Mouse (Mus musculus) urinary bladder, postnatal 14 days (tissue): ENCODE measurements around the gene Carns1.
A peak's percentile ranks its signal among the peaks of the same experiment; 100 is the strongest.

ENCODE experiments used
- DNase-seq: peaks from one replicate; pipeline ENCODE4 v3.0.0; 2021; ENCODE audit warnings: low spot score

Carns1 gene

DNA sequence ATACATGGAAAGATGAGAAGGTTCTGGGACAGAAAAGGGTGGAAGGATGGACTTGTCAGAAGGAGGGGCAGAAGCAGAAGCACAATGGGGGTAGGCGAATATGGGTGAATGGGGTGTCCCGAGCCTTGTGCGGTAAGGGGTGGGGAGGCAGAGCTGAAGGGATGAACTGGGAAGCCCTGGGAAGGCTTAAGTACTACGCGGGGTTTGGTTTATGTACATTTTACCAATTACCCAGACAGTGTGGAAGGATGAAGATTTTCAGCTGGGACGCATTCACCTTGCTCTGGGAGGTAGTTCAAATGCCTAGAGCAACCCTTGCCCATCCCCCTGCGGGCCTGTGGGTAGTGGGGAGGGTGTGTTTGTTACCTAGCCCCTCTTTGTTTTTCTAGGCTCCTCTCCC, 26.9 kb upstream of the Carns1 start:
- no peak for DNase-seq

DNA sequence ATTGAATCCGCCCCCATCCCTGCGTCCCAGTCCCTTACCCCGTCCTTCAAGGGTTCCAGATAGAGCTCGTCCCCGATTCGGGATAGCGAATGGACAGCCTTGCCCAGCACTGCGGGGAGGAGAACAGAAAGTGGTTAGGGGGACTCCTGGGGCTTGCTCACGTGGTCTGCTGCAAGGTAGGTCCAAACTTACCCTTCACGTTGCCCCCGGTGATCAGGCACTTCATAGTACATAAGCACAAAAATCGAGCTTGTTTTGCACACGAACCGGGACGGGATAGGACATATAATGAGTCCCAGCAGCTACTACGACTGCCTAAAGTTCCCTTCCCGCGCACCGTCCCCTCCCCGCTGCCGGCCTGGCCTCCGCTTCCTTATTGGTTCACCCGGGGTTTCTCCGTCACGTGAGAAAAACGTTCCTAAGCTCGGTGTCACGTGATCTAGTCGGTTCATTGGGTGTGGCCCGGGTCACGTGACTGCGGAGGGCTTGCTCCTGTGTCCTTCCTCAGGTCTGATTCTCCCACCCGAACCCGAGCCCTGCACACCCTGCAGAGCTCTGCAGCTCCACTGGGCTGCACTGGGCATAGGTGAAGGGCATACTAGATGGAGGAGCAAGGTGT, 26.1 kb upstream of the Carns1 start, which contains the start of gene Rad9a:
Gene Rad9a (minus strand): TSS at position 372 of the 619 bp plus-strand sequence.
- peak; percentile 97 for DNase-seq

DNA sequence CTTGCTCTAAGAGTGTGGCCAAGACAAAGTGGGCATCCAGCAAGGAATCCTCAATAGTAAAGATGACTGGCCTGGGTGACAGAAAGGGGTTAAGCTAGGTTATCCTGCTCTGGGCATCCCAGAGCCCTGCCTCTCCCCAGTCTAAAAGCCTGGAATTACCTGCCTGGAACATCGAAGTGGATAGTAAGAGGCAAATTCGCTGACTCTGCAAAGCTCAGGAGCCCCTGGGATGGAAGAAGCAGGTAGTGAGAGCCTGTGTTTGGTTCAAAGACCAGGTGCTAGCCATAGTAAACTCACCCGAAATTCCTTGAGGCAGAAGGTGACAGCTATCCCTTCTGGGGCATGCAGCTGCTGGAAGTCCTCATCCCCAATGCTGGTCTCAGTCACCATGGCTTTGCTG, 21.9 kb upstream of the Carns1 start:
- DNase-seq = no peak

DNA sequence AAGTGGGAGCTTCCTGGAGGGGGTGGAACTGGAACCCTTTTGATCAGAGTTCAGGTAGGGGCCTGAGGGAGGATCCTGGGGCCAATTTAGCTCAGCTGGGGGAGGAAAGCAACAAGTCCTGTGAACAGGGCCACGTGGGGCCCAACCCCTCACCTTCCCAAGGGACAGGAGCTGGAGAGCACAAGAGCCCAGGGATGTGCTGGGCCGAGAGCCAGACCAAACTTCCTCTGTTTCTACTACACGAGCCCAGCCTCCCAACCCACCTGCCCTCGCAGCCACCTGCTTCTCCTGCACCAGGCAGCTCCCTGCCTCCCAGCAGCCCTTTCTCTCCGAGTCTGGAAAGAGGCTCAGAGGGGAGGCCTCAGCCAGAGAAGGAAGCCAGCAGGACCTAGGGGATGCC, 21.3 kb upstream of the Carns1 start:
- no peak for DNase-seq

DNA sequence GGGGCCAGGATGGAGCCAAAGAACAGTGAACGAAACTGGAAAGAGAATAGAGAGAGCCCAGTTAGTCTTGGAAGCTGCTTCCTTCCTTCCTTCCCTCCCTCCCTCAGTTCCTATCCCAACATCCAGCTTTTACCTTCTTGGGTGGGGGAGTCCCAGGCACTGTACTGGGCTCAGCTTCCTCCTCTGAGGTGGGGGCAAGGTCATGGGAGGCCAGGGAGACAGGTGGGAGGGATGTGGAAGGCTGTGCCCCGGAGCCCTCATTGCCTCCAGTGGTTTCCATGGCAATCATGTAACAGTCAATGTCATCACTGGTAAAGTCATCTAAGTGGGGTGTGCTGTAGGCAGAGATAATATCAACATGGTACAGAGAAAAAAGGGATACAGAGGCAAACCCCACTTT, 20.8 kb upstream of the Carns1 start:
- DNase-seq = no peak

DNA sequence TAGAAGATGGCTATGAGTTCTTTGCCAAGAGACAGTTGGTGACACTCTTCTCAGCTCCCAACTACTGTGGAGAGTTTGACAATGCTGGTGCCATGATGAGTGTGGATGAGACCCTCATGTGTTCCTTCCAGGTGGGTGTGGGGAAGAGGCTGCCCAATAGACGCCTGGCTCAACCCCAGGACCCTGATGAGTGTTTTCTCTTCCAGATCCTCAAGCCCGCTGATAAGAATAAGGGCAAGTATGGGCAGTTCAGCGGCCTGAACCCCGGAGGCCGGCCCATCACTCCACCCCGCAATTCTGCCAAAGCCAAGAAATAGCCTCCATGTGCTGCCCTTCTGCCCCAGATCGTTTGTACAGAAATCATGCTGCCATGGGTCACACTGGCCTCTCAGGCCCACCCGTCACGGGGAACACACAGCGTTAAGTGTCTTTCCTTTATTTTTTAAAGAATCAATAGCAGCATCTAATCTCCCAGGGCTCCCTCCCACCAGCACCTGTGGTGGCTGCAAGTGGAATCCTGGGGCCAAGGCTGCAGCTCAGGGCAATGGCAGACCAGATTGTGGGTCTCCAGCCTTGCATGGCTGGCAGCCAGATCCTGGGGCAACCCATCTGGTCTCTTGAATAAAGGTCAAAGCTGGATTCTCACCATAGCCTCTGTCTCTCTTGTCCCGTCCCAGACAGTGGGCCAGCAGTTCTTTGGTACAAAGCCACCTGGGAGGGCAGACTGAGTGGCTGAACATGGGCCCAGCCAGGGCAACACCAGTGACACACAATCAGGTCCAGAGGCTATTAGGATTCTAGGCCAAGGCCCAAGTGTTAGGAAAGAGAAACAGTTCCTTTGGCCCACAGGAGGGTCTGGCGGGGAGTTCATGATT, 19.7 kb upstream of the Carns1 start:
- no peak for DNase-seq

DNA sequence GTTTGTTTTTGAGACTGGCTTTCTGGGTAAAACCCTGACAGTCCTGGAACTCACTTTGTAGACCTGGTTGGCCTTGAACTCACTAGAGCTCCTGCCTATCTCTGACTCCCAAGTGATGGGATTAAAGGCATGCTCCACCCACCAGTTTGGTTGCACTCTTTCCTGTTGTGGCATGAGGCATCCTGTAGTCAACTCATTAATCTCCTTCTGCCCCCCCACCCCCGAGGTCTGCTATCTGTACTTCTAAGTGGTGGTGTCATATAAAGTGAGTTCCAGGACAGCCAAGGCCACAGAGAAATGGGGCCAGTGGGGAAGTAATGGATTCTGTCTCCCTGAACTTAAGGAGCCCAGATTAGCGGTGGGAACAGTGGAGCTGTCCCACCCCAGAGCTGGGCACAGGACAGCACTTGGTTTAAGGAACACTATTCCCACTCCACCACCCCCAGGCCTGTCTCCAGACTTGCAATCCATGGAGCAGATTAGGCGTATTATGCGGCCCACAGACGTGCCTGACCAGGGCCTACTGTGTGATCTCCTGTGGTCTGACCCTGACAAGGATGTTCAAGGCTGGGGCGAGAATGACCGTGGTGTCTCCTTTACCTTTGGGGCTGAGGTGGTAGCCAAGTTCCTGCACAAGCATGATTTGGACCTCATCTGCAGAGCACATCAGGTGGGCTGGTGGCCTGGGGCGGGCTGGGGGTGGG, 18.9 kb upstream of the Carns1 start:
- no peak for DNase-seq

DNA sequence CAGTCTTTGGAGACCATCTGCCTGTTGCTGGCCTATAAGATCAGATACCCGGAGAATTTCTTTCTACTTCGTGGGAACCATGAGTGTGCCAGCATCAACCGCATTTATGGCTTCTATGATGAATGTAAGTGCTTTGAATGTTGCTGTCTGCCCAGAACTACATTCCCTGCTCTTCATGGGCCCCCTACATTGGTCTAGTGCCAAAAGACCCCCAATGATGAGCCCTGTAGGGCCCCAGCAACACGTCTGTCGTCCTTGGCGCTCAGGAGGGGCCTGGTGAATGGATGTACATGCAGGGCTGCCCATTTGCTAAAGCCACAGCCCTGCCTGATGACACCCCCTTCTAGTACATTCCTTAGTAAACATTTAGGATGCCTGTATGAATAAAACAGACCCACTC, 17.9 kb upstream of the Carns1 start:
- DNase-seq = no peak

DNA sequence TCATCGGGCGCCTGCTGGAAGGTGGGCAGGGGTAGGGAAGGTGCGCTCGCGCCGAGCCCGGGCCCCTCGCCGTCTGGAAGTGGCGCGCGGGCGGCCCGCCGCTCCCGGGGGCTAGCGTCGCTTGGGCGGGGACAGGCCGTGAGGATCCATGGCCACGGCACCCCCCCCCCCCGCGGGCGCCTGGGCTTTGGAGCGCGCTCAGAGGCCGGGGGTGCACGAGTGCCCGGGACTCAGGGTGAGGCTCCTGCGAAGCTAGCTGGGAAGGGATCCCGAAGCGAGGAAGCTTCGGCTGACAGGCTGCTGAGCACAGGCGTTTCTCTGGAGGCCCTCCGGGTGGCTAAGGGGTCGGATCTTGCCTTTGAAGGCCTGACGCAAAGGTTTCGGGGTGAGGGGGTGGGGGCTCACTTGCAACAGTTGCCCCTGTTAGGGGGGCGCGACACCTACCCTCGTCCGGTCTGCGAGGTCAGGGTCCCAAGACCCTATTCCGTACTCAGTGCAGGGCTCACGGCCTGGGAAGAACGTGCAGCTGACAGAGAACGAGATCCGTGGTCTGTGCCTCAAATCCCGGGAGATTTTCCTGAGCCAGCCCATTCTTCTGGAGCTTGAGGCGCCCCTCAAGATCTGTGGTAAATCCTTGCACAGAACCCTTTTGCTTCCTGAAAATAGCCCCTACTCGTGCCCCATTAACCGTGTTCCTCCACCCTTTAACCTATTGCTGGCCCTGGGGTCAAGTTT, 17.1 kb upstream of the Carns1 start:
- no peak for DNase-seq

DNA sequence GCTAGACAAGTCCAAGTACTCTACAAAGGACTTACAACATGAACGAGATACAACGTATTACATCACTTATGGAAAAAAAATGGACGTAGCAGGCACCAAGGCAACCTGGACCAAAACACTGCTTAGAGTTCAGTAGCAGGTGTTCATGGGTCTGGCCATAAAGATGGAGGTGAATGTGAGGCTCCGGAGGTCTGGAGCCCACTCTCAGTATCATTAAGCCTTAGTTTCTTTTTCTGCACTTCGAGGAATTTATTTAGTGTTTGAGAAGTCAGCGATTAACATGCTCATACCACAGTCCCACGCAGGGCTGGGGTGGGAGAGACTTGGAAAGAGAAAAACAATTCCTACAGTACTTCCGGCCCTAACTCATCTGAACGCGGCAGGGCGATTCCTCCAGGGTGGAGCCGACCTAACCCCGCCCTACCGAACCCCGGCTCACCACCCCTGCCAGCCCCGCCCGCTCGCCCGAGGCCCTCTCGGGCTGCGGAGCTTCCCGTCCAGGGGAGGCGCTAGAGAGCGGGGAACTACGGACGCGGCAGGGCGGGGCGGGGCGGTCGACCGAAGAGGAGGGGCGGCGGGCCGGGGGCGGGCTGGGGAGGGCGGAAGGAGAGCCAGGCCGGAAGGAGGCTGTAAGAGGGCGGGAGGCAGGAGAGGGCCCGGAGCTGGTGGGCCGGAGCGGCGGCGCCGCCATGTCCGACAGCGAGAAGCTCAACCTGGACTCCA, 16.4 kb upstream of the Carns1 start, which contains the start of gene Ppp1ca:
Gene Ppp1ca (plus strand): TSS at position 538 of the 723 bp plus-strand sequence.
- DNase-seq = peak; percentile 98

DNA sequence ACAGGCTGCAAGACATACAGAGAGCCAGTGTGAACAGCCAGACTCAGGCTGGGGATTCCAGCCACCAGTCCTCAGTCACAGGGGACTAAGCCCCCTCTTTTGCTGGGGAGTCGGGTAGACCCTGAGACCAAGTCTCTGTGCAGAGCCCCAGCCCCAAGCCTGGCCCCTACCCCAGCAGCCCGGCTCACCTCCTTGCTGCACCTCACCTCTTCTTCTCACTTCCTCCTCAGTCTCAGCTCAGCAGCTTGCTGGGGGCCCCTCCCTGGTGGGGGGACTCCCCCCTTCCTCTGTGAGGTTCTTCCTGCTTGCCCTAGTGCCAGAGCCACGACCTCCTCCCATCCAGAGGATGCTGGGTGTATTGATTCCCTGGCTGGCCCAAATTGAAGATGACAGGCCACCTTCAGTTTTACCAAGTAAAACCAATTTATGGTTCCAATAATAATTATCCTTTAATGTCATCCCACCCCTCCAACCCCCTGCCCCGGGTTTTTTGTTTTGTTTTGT, 15.6 kb upstream of the Carns1 start, which contains the start of gene Tbc1d10c:
Gene Tbc1d10c (minus strand): TSS at position 454 of the 504 bp plus-strand sequence.
- DNase-seq = no peak

DNA sequence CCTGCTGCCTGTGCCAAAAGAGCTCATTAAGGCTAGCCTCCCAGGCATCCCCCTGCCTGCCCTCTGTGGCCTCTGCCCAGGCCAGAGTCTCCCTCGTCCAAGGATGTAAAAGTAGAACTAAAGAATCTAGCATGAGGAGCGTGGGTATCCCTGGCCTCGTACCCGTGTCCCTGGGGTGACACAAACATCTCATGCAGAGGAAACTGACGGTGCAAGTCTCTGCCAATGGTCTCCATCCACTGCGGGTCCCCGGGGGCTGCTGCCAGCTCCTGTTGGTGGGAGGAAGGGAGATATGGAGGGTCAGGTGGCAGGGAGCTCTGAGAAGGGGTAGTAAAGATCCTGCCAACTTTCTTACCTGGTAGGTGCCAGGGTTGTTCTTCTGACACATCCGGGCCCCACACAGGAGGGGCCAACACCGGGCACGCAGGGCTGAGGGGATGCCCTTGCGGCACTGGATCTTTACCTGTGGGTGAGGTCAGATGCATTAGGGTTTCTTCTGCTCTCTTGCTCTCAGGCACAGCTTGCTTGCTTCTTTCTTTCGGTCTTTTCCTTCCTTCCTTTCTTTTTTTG, 13.9 kb upstream of the Carns1 start:
- no peak for DNase-seq

DNA sequence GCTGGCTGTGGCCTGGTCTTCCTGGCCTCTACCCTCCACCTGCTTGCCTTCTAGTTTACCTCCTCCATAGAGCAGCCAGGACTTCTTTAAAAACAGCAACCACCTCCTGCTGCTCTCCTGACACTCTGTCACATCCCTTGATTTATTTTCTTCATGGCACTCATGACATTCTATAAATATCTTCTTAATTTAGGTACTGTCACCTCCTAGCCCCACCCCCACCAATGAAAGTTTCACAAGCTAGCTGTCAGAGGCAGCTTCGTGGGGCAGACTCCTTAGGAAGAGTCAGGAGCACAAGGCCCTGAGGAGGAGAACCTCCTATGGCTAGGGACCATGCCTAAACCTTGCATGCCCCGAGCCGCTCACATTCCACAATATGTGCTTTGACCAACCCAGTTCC, 12.0 kb upstream of the Carns1 start:
- DNase-seq = no peak

DNA sequence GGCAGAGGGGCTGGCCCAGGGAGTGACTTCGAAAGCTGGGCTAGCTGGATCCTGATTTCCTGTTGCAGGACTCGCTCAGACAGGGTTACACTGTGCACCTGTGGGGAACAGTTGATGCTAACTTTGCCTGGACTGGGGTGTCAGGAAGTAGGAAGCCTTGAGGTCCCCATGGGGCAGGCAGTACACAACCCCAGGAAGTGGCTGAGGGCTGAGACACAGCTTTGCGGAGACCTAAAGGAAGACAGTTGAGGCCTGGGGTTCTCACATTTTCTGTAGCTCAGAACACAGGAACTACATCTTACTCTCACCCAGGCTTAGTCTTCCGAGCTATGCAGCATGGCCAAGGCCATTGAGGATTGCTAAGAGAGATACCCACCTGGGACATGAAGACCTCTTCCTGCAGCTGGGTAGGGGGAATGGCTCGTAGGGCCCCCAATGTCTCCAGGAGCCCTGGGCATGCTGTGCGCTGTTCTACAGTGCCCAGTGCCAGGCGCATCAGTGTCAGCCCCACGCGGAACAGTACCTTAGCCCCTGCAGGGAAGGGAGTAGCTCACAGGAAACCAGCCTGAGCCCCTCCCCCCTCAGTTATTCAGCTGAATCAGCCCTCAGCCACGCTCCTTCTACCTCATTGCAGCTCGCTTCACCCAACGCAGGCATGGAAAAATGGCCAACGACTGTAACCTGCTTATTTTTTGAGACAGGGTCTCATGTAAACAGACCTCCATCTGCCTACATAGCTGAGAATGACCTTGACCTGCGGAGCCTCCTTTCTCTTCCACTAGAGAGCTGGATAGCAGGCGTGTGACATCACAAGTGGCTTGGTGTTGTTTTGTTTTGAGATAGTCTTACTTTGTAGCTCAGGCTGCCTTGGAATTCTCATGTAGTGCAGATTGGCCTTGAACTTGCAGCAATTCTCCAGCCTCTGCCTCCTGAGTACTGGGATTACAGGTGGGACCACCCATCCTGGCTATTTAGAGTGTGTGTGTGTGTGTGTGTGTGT, 10.0 kb upstream of the Carns1 start:
- no peak for DNase-seq

DNA sequence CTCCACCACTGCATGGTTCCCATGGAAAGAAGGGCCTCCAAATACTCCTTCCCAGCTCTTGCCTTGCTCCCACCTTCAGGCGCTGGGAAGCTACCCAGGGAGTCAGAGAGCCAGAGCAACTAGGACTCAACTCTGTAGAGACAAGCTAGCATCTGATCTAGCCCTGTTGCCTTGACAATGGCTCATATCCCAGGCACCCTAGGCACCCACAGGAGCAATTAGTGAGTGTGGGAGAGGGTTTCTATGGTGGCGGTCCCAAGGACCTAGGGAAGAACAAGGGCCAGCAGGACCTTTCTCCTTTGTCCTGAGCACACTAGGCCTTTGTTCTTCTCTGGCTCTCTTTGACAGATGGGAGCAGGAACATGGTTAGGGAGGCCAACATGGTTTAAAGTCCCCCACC, 8.4 kb upstream of the Carns1 start:
- DNase-seq = no peak

DNA sequence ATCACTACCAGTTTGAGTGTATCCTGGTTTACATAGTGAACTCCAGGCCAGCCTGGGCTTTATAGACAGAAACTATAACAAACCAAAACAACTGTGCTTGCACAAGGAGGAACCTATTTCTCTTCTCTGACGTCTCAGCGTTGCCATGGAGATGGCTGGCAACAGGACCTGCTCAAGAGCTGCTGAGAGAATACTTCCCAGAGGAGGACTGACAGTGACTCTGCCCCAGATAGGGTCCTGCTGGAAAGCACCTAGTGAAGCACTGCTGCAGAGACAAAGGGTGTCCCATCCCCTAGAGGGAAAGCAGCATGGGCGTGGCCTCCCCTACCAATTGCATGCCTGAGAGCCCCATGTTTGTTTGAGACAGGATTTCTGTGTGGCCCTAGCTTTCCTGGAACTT, 6.6 kb upstream of the Carns1 start:
- DNase-seq = peak; percentile 46

DNA sequence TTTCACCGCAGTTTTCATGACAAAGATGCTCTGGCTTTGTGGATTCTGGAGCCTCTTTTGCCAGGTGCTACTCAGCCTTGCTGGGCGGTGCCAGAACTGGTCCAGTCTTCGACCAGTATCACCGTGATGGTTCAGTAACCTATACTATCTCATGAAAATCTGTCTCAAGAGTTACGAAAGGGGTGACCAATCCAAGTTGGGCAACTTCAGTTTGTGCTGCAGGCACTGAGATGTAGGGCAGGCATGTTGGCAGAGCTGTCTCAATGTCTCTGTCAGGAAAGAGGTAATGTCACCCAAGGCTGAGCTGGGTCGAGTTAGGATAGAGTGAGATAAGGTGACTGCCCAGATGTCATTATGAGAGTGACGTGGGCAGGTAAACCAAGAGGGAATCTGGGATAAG, 5.1 kb upstream of the Carns1 start:
- DNase-seq = no peak

DNA sequence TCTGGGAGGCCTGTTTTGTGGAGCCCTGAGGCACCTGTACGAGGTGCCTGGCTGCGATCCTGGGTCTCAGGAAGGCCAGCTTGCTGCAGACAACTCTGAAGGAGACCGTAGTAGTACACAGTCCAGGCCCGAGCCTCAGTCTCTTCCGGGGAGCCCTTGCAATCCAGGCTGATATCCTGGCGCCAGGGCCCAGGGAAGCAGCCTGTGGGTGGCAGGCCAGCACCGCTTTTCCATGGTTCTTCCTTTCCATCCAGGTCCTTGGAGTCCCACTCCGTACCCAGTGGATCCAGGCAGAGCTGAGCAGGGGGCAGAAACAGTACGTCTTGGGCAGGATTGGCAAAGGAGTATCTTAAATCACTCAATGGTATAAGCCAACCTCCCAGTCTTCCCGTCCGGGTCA, 2.4 kb downstream of the Carns1 start:
- DNase-seq = no peak
